Mouse (Mus musculus) embryonic facial prominence, embryonic 13.5 days (tissue): ENCODE results near the gene Hspd1. TPM values are rescaled to one million over a fixed set of nuclear protein-coding genes. Genes with fewer than 3 reads are reported as not detected.
"Not testable (repeated sequence)": the region's sequence is repeated elsewhere in the genome, so short reads cannot be mapped to it uniquely, and the experiment has no call there.

ENCODE experiments used
- ATAC-seq: fragments of 200-750 bp; cut with Nextera tagmentation; 2 replicates; pipeline ENCODE4 v1.8.0; 2017; ENCODE audit warnings: low read depth; ENCODE audit not compliant: insufficient number of reproducible peaks, insufficient read depth, low FRiP score, low TSS enrichment
- H3K27ac ChIP-seq: fragments of 300-500 bp; sonication (generic); 2 replicates; pipeline ENCODE4 v1.5.1; 2015; ENCODE audit warnings: moderate library complexity, mild to moderate bottlenecking, inconsistent platforms
- H3K27me3 ChIP-seq: fragments of 300-500 bp; sonication (generic); 2 replicates; pipeline ENCODE4 v1.6.1; 2015; ENCODE audit warnings: mild to moderate bottlenecking, inconsistent platforms
- H3K36me3 ChIP-seq: fragments of 300-500 bp; sonication (generic); 2 replicates; pipeline ENCODE4 v1.6.1; 2015; ENCODE audit warnings: mild to moderate bottlenecking, inconsistent platforms
- H3K4me1 ChIP-seq: fragments of 300-500 bp; sonication (generic); 2 replicates; pipeline ENCODE4 v1.6.1; 2015; ENCODE audit warnings: inconsistent platforms
- H3K4me2 ChIP-seq: fragments of 300-500 bp; sonication (generic); 2 replicates; pipeline ENCODE4 v1.6.1; 2015; ENCODE audit warnings: moderate library complexity, mild to moderate bottlenecking, inconsistent platforms
- H3K4me3 ChIP-seq: fragments of 300-500 bp; sonication (generic); 2 replicates; pipeline ENCODE4 v1.5.1; 2015; ENCODE audit warnings: mild to moderate bottlenecking, inconsistent platforms
- H3K9ac ChIP-seq: fragments of 300-500 bp; sonication (generic); 2 replicates; pipeline ENCODE4 v1.6.1; 2015; ENCODE audit warnings: mild to moderate bottlenecking, inconsistent platforms
- H3K9me3 ChIP-seq: fragments of 300-500 bp; sonication (generic); 2 replicates; pipeline ENCODE4 v1.6.1; 2016; ENCODE audit warnings: inconsistent platforms
- WGBS: fragments of 180-500 bp; shearing (Covaris S2); methylation state at CpG from one replicate; pipeline ENCODE4 v1.1.7; 2015; ENCODE audit warnings: mixed read lengths; 5-methylcytosine and 5-hydroxymethylcytosine counted together
- polyA plus RNA-seq: library from polyadenylated mRNA; unstranded; fragments of >200 nt; fragmentation: Nextera tagmentation; extraction: Ambion mirVana; gene quantifications from 2 replicates; pipeline ENCODE4 v1.2.1, GENCODE M21; 2015

Gene Hspd1
- 330 and 337 TPM in 2 replicates for polyA plus RNA-seq

- peak within 1 kb of the TSS; percentile 92 for H3K4me2 ChIP-seq
- H3K27me3 ChIP-seq: no peaks in the 10 kb centered on the region
- H3K4me1 ChIP-seq: peaks cover 35% of the 10 kb centered on the region
- peak within 1 kb of the TSS; percentile 93 for H3K27ac ChIP-seq
- H3K9ac ChIP-seq: peak within 1 kb of the TSS; percentile 94
- peaks cover 53% of the 10 kb centered on the region for H3K36me3 ChIP-seq
- peak within 1 kb of the TSS; percentile 97 for H3K4me3 ChIP-seq
- under 1% methylated on average over 76 of the region's 76 CpGs for WGBS
- no peaks in the 10 kb centered on the region for H3K9me3 ChIP-seq
- ATAC-seq: peak; percentile 92
These were observed at the start of gene Hspd1, which contains the start of gene Hspe1 for GRCm38 (mm10) chr1:55087932-55088610. Gene Hspd1, minus strand, starts transcription at chr1:55088243. Gene Hspe1, plus strand, starts transcription at chr1:55088132.

- 89% methylated on average over 1 of the region's 1 CpGs for WGBS
- peaks cover 29% of the 10 kb centered on the region for H3K36me3 ChIP-seq
These were observed 47.8 kb upstream of the Hspd1 start for GRCm38 (mm10) chr1:55135846-55136245.

GRCm38 (mm10) chr1:55134301-55134700 is 46.3 kb upstream of the Hspd1 start:
- ATAC-seq: no peak
- no peaks in the 10 kb centered on the region for H3K9me3 ChIP-seq

More at GRCm38 (mm10) chr1:55135846-55136245, 47.8 kb upstream of the Hspd1 start:
- Histone ChIP-seq H3K27ac (no peak overlapping the region), H3K27me3 (no peaks in the 10 kb centered on the region), H3K4me2 (no peak overlapping the region), H3K4me3 (no peak overlapping the region), H3K9ac (no peak overlapping the region), H3K9me3 (no peaks in the 10 kb centered on the region), H3K4me1 (peaks cover 10% of the 10 kb centered on the region)
- ATAC-seq: no peak

GRCm38 (mm10) chr1:55133173-55133572 is 45.1 kb upstream of the Hspd1 start:
- H3K4me3 ChIP-seq: no peak overlapping the region
- no peak overlapping the region for H3K27ac ChIP-seq
- H3K27me3 ChIP-seq: no peaks in the 10 kb centered on the region
- peaks cover 10% of the 10 kb centered on the region for H3K4me1 ChIP-seq
- H3K4me2 ChIP-seq: peak overlapping the region; percentile 60
- no peak for ATAC-seq
- WGBS: 59% methylated on average over 2 of the region's 2 CpGs
- peaks cover 8% of the 10 kb centered on the region for H3K36me3 ChIP-seq
- no peak overlapping the region for H3K9ac ChIP-seq
- no peaks in the 10 kb centered on the region for H3K9me3 ChIP-seq

More at GRCm38 (mm10) chr1:55134301-55134700, 46.3 kb upstream of the Hspd1 start:
- Histone ChIP-seq H3K4me2 (no peak overlapping the region), H3K4me3 (no peak overlapping the region), H3K36me3 (peaks cover 16% of the 10 kb centered on the region), H3K27me3 (no peaks in the 10 kb centered on the region), H3K4me1 (peaks cover 10% of the 10 kb centered on the region), H3K27ac (no peak overlapping the region), H3K9ac (no peak overlapping the region)
- 85% methylated on average over 3 of the region's 3 CpGs for WGBS

- H3K9me3 ChIP-seq: no peaks in the 10 kb centered on the region
- H3K4me3 ChIP-seq: peak overlapping the region; percentile 100
- H3K4me1 ChIP-seq: peaks cover 10% of the 10 kb centered on the region
- no peaks in the 10 kb centered on the region for H3K27me3 ChIP-seq
- H3K36me3 ChIP-seq: peaks cover 5% of the 10 kb centered on the region; the same call in 1 of the 2 replicates
- no peak overlapping the region; the same call in 1 of the 2 replicates for H3K27ac ChIP-seq
- 70% methylated on average over 4 of the region's 4 CpGs for WGBS
- no peak for ATAC-seq
- peak overlapping the region; percentile 99 for H3K9ac ChIP-seq
- peak overlapping the region; percentile 60 for H3K4me2 ChIP-seq
These were observed 44.3 kb upstream of the Hspd1 start for GRCm38 (mm10) chr1:55132308-55132707.

- Histone ChIP-seq H3K9me3 (no peaks in the 10 kb centered on the region), H3K27me3 (no peaks in the 10 kb centered on the region), H3K4me3 (peak overlapping the region; percentile 100), H3K9ac (peak overlapping the region; percentile 99), H3K4me1 (peaks cover 10% of the 10 kb centered on the region), H3K27ac (peak overlapping the region; percentile 97), H3K36me3 (no peaks in the 10 kb centered on the region; the same call in 1 of the 2 replicates), H3K4me2 (peak overlapping the region; percentile 60)
- WGBS: under 1% methylated on average over 47 of the region's 47 CpGs
- ATAC-seq: peak; percentile 83
These were observed 43.5 kb upstream of the Hspd1 start for GRCm38 (mm10) chr1:55131424-55132014.

GRCm38 (mm10) chr1:55130943-55131401 is 42.9 kb upstream of the Hspd1 start, which contains the start of gene Mob4:
Gene Mob4, plus strand, starts transcription at chr1:55131231.
- peak within 1 kb of the TSS; percentile 60 for H3K4me2 ChIP-seq
- H3K27me3 ChIP-seq: no peaks in the 10 kb centered on the region
- H3K4me1 ChIP-seq: peaks cover 10% of the 10 kb centered on the region
- under 1% methylated on average over 30 of the region's 42 CpGs for WGBS
- H3K9ac ChIP-seq: peak within 1 kb of the TSS; percentile 99
- peak within 1 kb of the TSS; percentile 100 for H3K4me3 ChIP-seq
- H3K27ac ChIP-seq: peak within 1 kb of the TSS; percentile 97
- no peaks in the 10 kb centered on the region for H3K9me3 ChIP-seq
- peak; percentile 92 for ATAC-seq
- H3K36me3 ChIP-seq: no peaks in the 10 kb centered on the region; the same call in 1 of the 2 replicates

- Histone ChIP-seq H3K27ac (peak overlapping the region; percentile 97), H3K9ac (peak overlapping the region; percentile 99), H3K36me3 (no peaks in the 10 kb centered on the region; the same call in 1 of the 2 replicates), H3K4me2 (peak overlapping the region; percentile 60), H3K4me3 (peak overlapping the region; percentile 100), H3K4me1 (peaks cover 10% of the 10 kb centered on the region), H3K27me3 (no peaks in the 10 kb centered on the region), H3K9me3 (no peaks in the 10 kb centered on the region)
- no peak for ATAC-seq
- WGBS: 57% methylated on average over 10 of the region's 10 CpGs
These were observed 42.3 kb upstream of the Hspd1 start for GRCm38 (mm10) chr1:55130190-55130916.

GRCm38 (mm10) chr1:55129716-55130115 is 41.7 kb upstream of the Hspd1 start:
- H3K27ac ChIP-seq: no peak overlapping the region
- H3K4me1 ChIP-seq: peaks cover 10% of the 10 kb centered on the region
- no peak overlapping the region for H3K4me2 ChIP-seq
- H3K9ac ChIP-seq: no peak overlapping the region
- H3K27me3 ChIP-seq: no peaks in the 10 kb centered on the region
- no peaks in the 10 kb centered on the region; the same call in 1 of the 2 replicates for H3K36me3 ChIP-seq
- WGBS: 90% methylated on average over 5 of the region's 5 CpGs
- H3K9me3 ChIP-seq: no peaks in the 10 kb centered on the region
- no peak overlapping the region for H3K4me3 ChIP-seq
- ATAC-seq: no peak

GRCm38 (mm10) chr1:55124136-55124535 is 36.1 kb upstream of the Hspd1 start:
- WGBS: 96% methylated on average over 2 of the region's 2 CpGs
- H3K4me2 ChIP-seq, H3K36me3 ChIP-seq, H3K27ac ChIP-seq, ATAC-seq, H3K9ac ChIP-seq, H3K4me3 ChIP-seq, H3K27me3 ChIP-seq, H3K4me1 ChIP-seq, H3K9me3 ChIP-seq: not testable (repeated sequence)

GRCm38 (mm10) chr1:55123561-55123960 is 35.5 kb upstream of the Hspd1 start:
- H3K4me1 ChIP-seq: no peaks in the 10 kb centered on the region
- ATAC-seq: no peak
- no peak overlapping the region for H3K4me2 ChIP-seq
- 88% methylated on average over 2 of the region's 2 CpGs for WGBS
- no peak overlapping the region for H3K4me3 ChIP-seq
- H3K9me3 ChIP-seq: no peaks in the 10 kb centered on the region
- no peaks in the 10 kb centered on the region for H3K36me3 ChIP-seq
- H3K27ac ChIP-seq: no peak overlapping the region
- H3K9ac ChIP-seq: no peak overlapping the region
- no peaks in the 10 kb centered on the region for H3K27me3 ChIP-seq
